Mouse (Mus musculus): ENCODE data around the gene Tmem176a. TPM values are rescaled to one million over a fixed set of nuclear protein-coding genes. Genes with fewer than 3 reads are reported as not detected.

Gene Tmem176a
- polyA plus RNA-seq, 1 experiment from 2014 or later: 135 TPM

DNA sequence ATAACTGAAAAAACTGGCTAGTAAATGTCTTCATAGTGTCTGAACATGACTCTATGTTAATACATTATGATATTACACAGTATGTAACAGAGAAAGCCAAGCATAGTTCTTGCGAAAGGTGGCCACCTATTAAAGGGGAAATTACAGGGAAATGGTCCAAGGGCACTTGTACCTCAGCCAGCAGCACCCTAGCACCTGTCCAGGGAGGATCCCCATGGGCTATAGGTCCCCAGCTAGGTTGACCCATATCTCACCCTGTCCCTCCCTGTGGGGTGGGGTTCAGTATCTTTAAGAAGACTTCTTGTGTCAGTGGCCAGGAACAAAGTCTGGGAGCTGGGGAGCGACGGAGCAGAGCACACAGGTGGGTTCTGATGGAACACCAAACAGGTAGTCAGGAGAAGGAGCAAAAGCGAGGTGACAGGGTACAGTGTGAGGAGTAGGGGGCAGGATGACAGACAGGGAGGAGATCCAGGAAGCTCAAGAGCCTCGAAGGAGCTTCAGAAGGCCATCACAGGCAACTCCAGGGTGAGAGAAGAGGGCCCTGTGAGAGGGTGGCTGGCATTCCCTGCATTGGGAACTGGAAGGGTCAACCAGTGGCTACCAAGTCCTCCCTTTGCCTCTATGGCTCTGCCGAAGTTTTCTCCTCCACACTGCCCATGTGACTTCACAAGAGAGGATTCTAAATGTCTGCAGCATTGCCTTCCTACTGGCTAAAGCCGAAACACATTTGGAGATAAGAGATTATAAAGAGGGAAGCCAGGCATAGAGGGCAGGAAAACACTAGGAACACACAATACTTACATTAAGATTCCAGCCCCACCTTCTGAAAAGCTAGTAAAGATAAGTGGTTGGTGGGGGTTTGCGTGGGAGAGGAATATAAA, 54.5 kb downstream of the Tmem176a start:
- no peak for ATAC-seq (ENCODE audit: low FRiP score, low TSS enrichment)
- Histone ChIP-seq H3K4me1 (ENCODE audit: control insufficient read depth, insufficient read depth, low read length) (peaks cover 5% of the 10 kb centered on the region; the same call in 1 of the 2 replicates), H3K9ac (ENCODE audit: low read depth, low read length) (no peak overlapping the region), H3K4me3 (ENCODE audit: low read length) (no peak overlapping the region), H3K36me3 (ENCODE audit: control insufficient read depth, insufficient read depth, low read length) (no peaks in the 10 kb centered on the region), H3K27me3 (ENCODE audit: control insufficient read depth, insufficient read depth, low read length) (no peaks in the 10 kb centered on the region), H3K9me3 (ENCODE audit: control insufficient read depth, low read length) (no peaks in the 10 kb centered on the region), H3K27ac (ENCODE audit: low read depth, low read length) (peak overlapping the region; percentile 88), H3K4me2 (replicated peaks; ENCODE audit: low read depth, low read length) (no peak overlapping the region)
- WGBS: 83% methylated on average over 8 of the region's 8 CpGs

DNA sequence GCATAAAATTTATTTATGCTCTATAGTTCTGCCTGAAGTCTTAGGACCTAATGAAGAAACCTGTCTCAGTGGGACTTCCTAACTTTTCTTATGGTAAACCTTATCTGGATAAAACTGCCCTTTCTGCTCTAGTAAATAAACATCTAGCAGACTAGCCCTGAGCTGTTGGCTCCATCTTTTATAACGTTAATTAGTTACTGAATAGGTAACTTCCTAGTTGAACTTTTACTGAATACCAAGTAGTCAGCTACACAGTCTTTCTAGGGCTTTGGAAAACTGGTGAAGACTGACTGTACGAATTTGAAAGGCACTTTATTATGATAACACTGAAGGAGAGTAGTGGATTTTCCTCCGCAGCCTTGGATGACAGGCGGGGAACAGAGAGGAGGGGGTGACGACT, 55.2 kb downstream of the Tmem176a start:
- peak overlapping the region; percentile 59; the same call in 1 of the 2 replicates for H3K27ac ChIP-seq (ENCODE audit: low read depth, low read length)
- WGBS: 65% methylated on average over 5 of the region's 5 CpGs
- ATAC-seq (ENCODE audit: low FRiP score, low TSS enrichment): no peak

More for the DNA sequence above, 55.2 kb downstream of the Tmem176a start:
- no peaks in the 10 kb centered on the region for H3K36me3 ChIP-seq (ENCODE audit: control insufficient read depth, insufficient read depth, low read length)
- no peaks in the 10 kb centered on the region for H3K9me3 ChIP-seq (ENCODE audit: control insufficient read depth, low read length)
- no peaks in the 10 kb centered on the region for H3K27me3 ChIP-seq (ENCODE audit: control insufficient read depth, insufficient read depth, low read length)
- no peaks in the 10 kb centered on the region for H3K4me1 ChIP-seq (ENCODE audit: control insufficient read depth, insufficient read depth, low read length)
- H3K9ac ChIP-seq (ENCODE audit: low read depth, low read length): no peak overlapping the region
- no peak overlapping the region for H3K4me2 ChIP-seq (replicated peaks; ENCODE audit: low read depth, low read length)
- no peak overlapping the region for H3K4me3 ChIP-seq (ENCODE audit: low read length)

Other genes starting within 250 kb of the Tmem176a start
- gene Repin1, start 247.0 kb upstream of the Tmem176a start, polyA plus RNA-seq (2014; fragmentation: Nextera tagmentation; extraction: Ambion mirVana): 32.6 and 47.0 TPM in 2 replicates
- gene Gm44965, start 247.0 kb upstream of the Tmem176a start, polyA plus RNA-seq (2014; fragmentation: Nextera tagmentation; extraction: Ambion mirVana): 0.77 TPM in 1 of 2 replicates, not detected in the other
- gene Zfp775, start 238.9 kb upstream of the Tmem176a start, polyA plus RNA-seq (2014; fragmentation: Nextera tagmentation; extraction: Ambion mirVana): 5.7 and 6.6 TPM in 2 replicates
- gene AI854703, start 214.2 kb upstream of the Tmem176a start, polyA plus RNA-seq (2014; fragmentation: Nextera tagmentation; extraction: Ambion mirVana): 0.90 and 1.4 TPM in 2 replicates
- gene Gimap8, start 193.7 kb upstream of the Tmem176a start, polyA plus RNA-seq (2014; fragmentation: Nextera tagmentation; extraction: Ambion mirVana): 1.1 and 1.4 TPM in 2 replicates
- 9.9 and 13.4 TPM in 2 replicates for gene Gimap9, start 164.8 kb upstream of the Tmem176a start, polyA plus RNA-seq (2014; fragmentation: Nextera tagmentation; extraction: Ambion mirVana)
- gene Gimap4, start 156.4 kb upstream of the Tmem176a start, polyA plus RNA-seq (2014; fragmentation: Nextera tagmentation; extraction: Ambion mirVana): 51.3 and 54.1 TPM in 2 replicates
- gene Gimap6, start 132.7 kb upstream of the Tmem176a start, polyA plus RNA-seq (2014; fragmentation: Nextera tagmentation; extraction: Ambion mirVana): 42.7 and 49.9 TPM in 2 replicates
- 3.2 and 4.8 TPM in 2 replicates for gene Gm28053, start 122.3 kb upstream of the Tmem176a start, polyA plus RNA-seq (2014; fragmentation: Nextera tagmentation; extraction: Ambion mirVana)
- gene Gimap7, start 122.3 kb upstream of the Tmem176a start, polyA plus RNA-seq (2014; fragmentation: Nextera tagmentation; extraction: Ambion mirVana): not detected in 2 replicates
- 21.1 and 27.9 TPM in 2 replicates for gene Gimap1, start 101.9 kb upstream of the Tmem176a start, polyA plus RNA-seq (2014; fragmentation: Nextera tagmentation; extraction: Ambion mirVana)
- gene Gimap5, start 94.7 kb upstream of the Tmem176a start, polyA plus RNA-seq (2014; fragmentation: Nextera tagmentation; extraction: Ambion mirVana): 12.7 and 13.6 TPM in 2 replicates
- gene Gimap3, start 70.1 kb upstream of the Tmem176a start, polyA plus RNA-seq (2014; fragmentation: Nextera tagmentation; extraction: Ambion mirVana): not detected in 2 replicates
- 308 and 313 TPM in 2 replicates for gene Tmem176b, start 577 bp downstream of the Tmem176a start, polyA plus RNA-seq (2014; fragmentation: Nextera tagmentation; extraction: Ambion mirVana)
- gene Aoc1, start 32.0 kb downstream of the Tmem176a start, polyA plus RNA-seq (2014; fragmentation: Nextera tagmentation; extraction: Ambion mirVana): 0.99 and 1.4 TPM in 2 replicates
- gene 1600015I10Rik, start 89.0 kb downstream of the Tmem176a start, polyA plus RNA-seq (2014; fragmentation: Nextera tagmentation; extraction: Ambion mirVana): not detected in 2 replicates
- gene Doxl2, start 134.0 kb downstream of the Tmem176a start, polyA plus RNA-seq (2014; fragmentation: Nextera tagmentation; extraction: Ambion mirVana): not detected in 2 replicates
- gene Svs1, start 145.9 kb downstream of the Tmem176a start, polyA plus RNA-seq (2014; fragmentation: Nextera tagmentation; extraction: Ambion mirVana): not detected in 2 replicates
- 0.17 and 0.28 TPM in 2 replicates for gene Gpnmb, start 195.6 kb downstream of the Tmem176a start, polyA plus RNA-seq (2014; fragmentation: Nextera tagmentation; extraction: Ambion mirVana)
- 75.1 and 84.5 TPM in 2 replicates for gene Malsu1, start 232.9 kb downstream of the Tmem176a start, polyA plus RNA-seq (2014; fragmentation: Nextera tagmentation; extraction: Ambion mirVana)